Mouse (Mus musculus) heart, postnatal 0 days (tissue): ENCODE measurements around the gene Fam57a. TPM values are rescaled to one million over a fixed set of nuclear protein-coding genes. Genes with fewer than 3 reads are reported as not detected.
A peak's percentile ranks its signal among the peaks of the same experiment; 100 is the strongest.

Source experiments
- ATAC-seq: fragments of 200-750 bp; cut with Nextera tagmentation; 2 replicates; pipeline ENCODE4 v1.8.0; 2017; ENCODE audit warnings: low read depth, moderate number of reproducible peaks, moderate library complexity; ENCODE audit not compliant: insufficient read depth
- DNase-seq: peaks from one replicate; pipeline ENCODE4 v3.0.0-alpha.2; 2016; ENCODE audit warnings: low spot score
- H3K27ac ChIP-seq: fragments of 300-500 bp; sonication (generic); 2 replicates; pipeline ENCODE4 v1.5.1; 2014; ENCODE audit warnings: low read depth, mild to moderate bottlenecking
- H3K27me3 ChIP-seq: fragments of 300-500 bp; sonication (generic); 2 replicates; pipeline ENCODE4 v1.6.1; 2014; ENCODE audit warnings: low read length, mixed read lengths; ENCODE audit not compliant: control insufficient read depth, insufficient read depth
- H3K36me3 ChIP-seq: fragments of 300-500 bp; sonication (generic); replicated peaks from 2 replicates; pipeline ENCODE4 v1.6.1; 2014; ENCODE audit warnings: low read length, mixed read lengths; ENCODE audit not compliant: control insufficient read depth, insufficient read depth
- H3K4me1 ChIP-seq: fragments of 300-500 bp; sonication (generic); 2 replicates; pipeline ENCODE4 v1.6.1; 2014; ENCODE audit warnings: antibody characterized with exemption; ENCODE audit not compliant: control insufficient read depth, insufficient read depth
- H3K4me2 ChIP-seq: fragments of 300-500 bp; sonication (generic); 2 replicates; pipeline ENCODE4 v1.6.1; 2014; ENCODE audit warnings: low read depth, mild to moderate bottlenecking, low read length, moderate library complexity
- H3K4me3 ChIP-seq: fragments of 300-500 bp; sonication (generic); 2 replicates; pipeline ENCODE4 v1.5.1; 2014; ENCODE audit warnings: low read depth, low read length
- H3K9ac ChIP-seq: fragments of 300-500 bp; sonication (generic); replicated peaks from 2 replicates; pipeline ENCODE4 v1.6.1; 2014; ENCODE audit warnings: low read depth, low read length, mixed read lengths
- H3K9me3 ChIP-seq: fragments of 300-500 bp; sonication (generic); replicated peaks from 2 replicates; pipeline ENCODE4 v1.6.1; 2016; ENCODE audit warnings: low read length; ENCODE audit not compliant: control insufficient read depth
- CTCF ChIP-seq: IDR thresholded peaks from 2 replicates; pipeline ENCODE4 v1.5.1; 2016; ENCODE audit warnings: antibody characterized with exemption, control low read depth, low read depth
- EP300 ChIP-seq: IDR thresholded peaks from 2 replicates; pipeline ENCODE4 v1.6.1; 2016; ENCODE audit warnings: antibody characterized with exemption, low read depth
- WGBS: fragments of 180-500 bp; shearing (Covaris S2); extraction: QIAGEN DNeasy Blood & Tissue Kit; methylation state at CpG from one replicate; pipeline ENCODE4 v1.1.7; 2014; 5-methylcytosine and 5-hydroxymethylcytosine counted together
- polyA plus RNA-seq: library from polyadenylated mRNA; unstranded; fragments of >200 nt; fragmentation: Nextera tagmentation; extraction: Ambion mirVana; gene quantifications from 2 replicates; pipeline ENCODE4 v1.2.1, GENCODE M21; 2015
- total RNA-seq: library from RNA; depleted of rRNA; stranded (reverse); fragments of >200 nt; gene quantifications from 2 replicates; pipeline ENCODE4 v1.2.3, GENCODE M21; 2014; ENCODE audit warnings: low replicate concordance; rRNA removed

The Fam57a gene
- total RNA-seq (13.8 and 14.8 TPM in 2 replicates), polyA plus RNA-seq (10.5 TPM in 2 replicates)

- peak within 1 kb of the TSS; percentile 54 for H3K27ac ChIP-seq
- peak within 1 kb of the TSS; percentile 89 for H3K4me2 ChIP-seq
- no peaks in the 10 kb centered on the region for H3K9me3 ChIP-seq
- peak; percentile 88 for DNase-seq
- H3K4me1 ChIP-seq, result peaks cover 15% of the 10 kb centered on the region
- under 1% methylated on average over 37 of the region's 37 CpGs for WGBS
- H3K9ac ChIP-seq, result peak within 1 kb of the TSS; percentile 67
- H3K4me3 ChIP-seq, result peak within 1 kb of the TSS; percentile 75
- peak; percentile 90 for ATAC-seq
- no peaks in the 10 kb centered on the region for H3K36me3 ChIP-seq
- H3K27me3 ChIP-seq, result no peaks in the 10 kb centered on the region
- TF ChIP-seq EP300 (no peak), CTCF (no peak)
Observed at GRCm38 (mm10) chr11:76179495-76180145, at the start of gene Fam57a, which contains the start of gene Vps53. Gene Fam57a, plus strand, starts transcription at chr11:76179671. Gene Vps53, minus strand, starts transcription at chr11:76179647.

GRCm38 (mm10) chr11:76130859-76131258 lies 48.6 kb upstream of the Fam57a start:
- no peaks in the 10 kb centered on the region for H3K27me3 ChIP-seq
- TF ChIP-seq CTCF (no peak), EP300 (peak; percentile 81)
- DNase-seq (peak; percentile 24), ATAC-seq (peak; percentile 69)
- H3K4me3 ChIP-seq, result no peak overlapping the region
- no peaks in the 10 kb centered on the region for H3K9me3 ChIP-seq
- no peak overlapping the region for H3K9ac ChIP-seq
- peaks cover 28% of the 10 kb centered on the region for H3K36me3 ChIP-seq
- peak overlapping the region; percentile 47; the same call in 1 of the 2 replicates for H3K27ac ChIP-seq
- WGBS, result 53% methylated on average over 5 of the region's 5 CpGs
- H3K4me1 ChIP-seq, result peaks cover 12% of the 10 kb centered on the region
- H3K4me2 ChIP-seq, result no peak overlapping the region

DNA sequence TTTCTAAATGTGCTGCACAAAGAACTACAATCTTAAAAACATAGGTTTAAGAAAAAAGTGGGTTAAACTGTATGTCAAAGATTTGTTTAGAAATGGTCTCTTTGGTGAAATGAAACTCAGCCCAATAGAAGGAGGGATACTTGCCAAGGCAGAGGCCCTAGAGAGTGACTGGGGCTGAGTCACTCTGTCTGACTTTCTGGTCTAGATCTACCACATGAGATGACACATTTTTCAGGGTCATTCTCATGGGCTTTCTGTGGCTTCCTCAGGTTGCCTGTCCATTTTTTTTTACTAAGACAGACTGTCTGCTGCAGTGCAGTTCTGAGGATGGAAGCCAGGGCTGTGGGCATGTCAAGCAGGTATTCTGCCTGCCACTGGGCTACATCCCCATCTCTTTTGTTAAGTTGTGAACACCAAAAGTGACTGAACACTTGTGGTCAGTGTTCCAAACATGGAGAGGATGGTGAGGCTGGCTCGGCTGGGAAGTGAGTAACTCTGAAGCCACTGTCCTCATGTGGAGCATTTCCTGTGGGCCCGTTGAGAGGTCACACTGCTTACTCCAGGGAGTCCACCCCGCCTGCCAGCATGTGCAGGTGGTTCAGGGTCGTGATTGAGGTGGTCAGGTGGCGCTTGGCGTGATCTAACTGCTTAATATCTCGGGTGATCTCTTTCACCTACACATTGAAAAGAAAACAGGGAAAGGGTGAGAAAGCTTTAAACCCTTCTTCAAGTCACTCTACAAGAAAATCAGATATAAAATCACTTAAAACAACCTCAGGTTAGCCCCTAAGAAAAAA lies 43.6 kb upstream of the Fam57a start:
- H3K36me3 ChIP-seq, result peaks cover 45% of the 10 kb centered on the region
- 0 out of 2 replicates have a peak, but pooled peaks cover 5% of the 10 kb centered on the region for H3K4me1 ChIP-seq
- no peak overlapping the region for H3K4me3 ChIP-seq
- no peak overlapping the region for H3K27ac ChIP-seq
- 80% methylated on average over 7 of the region's 7 CpGs for WGBS
- ATAC-seq (no peak), DNase-seq (no peak)
- H3K9me3 ChIP-seq, result no peaks in the 10 kb centered on the region
- H3K4me2 ChIP-seq, result no peak overlapping the region
- no peak for TF ChIP-seq EP300
- no peak for TF ChIP-seq CTCF
- no peaks in the 10 kb centered on the region for H3K27me3 ChIP-seq
- H3K9ac ChIP-seq, result no peak overlapping the region

DNA sequence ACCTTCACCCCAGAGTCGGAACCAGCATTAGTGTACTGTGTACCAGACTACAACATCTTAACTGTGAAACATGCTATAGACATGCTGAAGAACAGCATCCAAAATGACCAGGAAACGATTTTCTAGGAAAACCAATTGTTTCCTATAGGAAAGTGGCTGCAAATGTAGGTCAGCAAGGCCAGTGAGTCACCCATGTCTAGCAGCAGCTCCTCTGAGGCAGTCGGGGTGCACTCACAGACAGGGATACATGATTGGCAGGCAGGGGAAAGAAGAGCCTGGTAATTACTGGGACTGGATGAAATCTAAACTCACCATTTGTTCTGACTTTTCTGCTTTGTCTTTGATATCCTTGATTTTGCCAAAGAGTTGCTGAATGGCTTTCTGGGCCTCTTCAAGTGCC lies 41.5 kb upstream of the Fam57a start:
- H3K9ac ChIP-seq, result no peak overlapping the region
- peaks cover 45% of the 10 kb centered on the region for H3K36me3 ChIP-seq
- WGBS, result 71% methylated on average over 3 of the region's 3 CpGs
- H3K4me2 ChIP-seq, result no peak overlapping the region
- H3K27me3 ChIP-seq, result no peaks in the 10 kb centered on the region
- DNase-seq (no peak), ATAC-seq (no peak)
- TF ChIP-seq CTCF (no peak), EP300 (no peak)
- 0 out of 2 replicates have a peak, but pooled peaks cover 5% of the 10 kb centered on the region for H3K4me1 ChIP-seq
- no peak overlapping the region for H3K27ac ChIP-seq
- H3K4me3 ChIP-seq, result no peak overlapping the region
- H3K9me3 ChIP-seq, result no peaks in the 10 kb centered on the region

DNA sequence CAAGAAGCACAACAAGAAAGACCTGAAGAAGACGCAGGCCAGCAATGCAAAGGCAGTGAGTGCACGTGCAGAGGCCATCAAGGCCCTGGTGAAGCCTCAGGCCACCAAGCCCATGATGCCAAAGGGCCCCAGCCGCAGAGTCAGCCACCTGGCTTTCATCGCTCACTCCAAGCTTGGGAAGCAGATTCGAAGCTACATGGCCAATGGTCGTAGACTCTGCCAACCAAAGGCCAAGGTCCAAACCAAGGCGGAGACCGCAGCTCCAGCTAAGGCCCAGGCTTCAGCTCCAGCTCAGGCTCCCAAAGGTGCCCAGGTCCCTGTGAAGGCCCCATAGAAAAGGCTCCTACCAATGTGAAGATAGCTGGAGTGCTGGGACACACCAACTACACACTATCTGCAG lies 35.1 kb upstream of the Fam57a start:
- Histone ChIP-seq H3K27me3 (no peaks in the 10 kb centered on the region), H3K4me2 (no peak overlapping the region), H3K4me1 (peaks cover 15% of the 10 kb centered on the region), H3K4me3 (no peak overlapping the region), H3K27ac (no peak overlapping the region), H3K9me3 (no peaks in the 10 kb centered on the region), H3K36me3 (no peaks in the 10 kb centered on the region), H3K9ac (no peak overlapping the region)
- WGBS, result 89% methylated on average over 8 of the region's 8 CpGs
- DNase-seq (no peak), ATAC-seq (no peak)
- TF ChIP-seq CTCF (no peak), EP300 (no peak)
